Mouse (Mus musculus) fat pad, adult 2 months (tissue): ENCODE measurements around the gene Nelfb.

Source experiments
- DNase-seq: peaks from one replicate; pipeline ENCODE4 v3.0.0-alpha.2; 2011; ENCODE audit warnings: low read depth, low spot score; ENCODE audit errors: extremely low read depth

Gene Nelfb

GRCm38 (mm10) chr2:25197946-25198345 is 13.3 kb downstream of the Nelfb start:
- no peak for DNase-seq

- DNase-seq: no peak
These were observed 14.1 kb downstream of the Nelfb start for GRCm38 (mm10) chr2:25197191-25197590.

- no peak for DNase-seq
These were observed 14.9 kb downstream of the Nelfb start, which contains the start of gene Tor4a for GRCm38 (mm10) chr2:25196172-25196954. Gene Tor4a, minus strand, starts transcription at chr2:25196886.

- DNase-seq: no peak
These were observed 15.8 kb downstream of the Nelfb start for GRCm38 (mm10) chr2:25195211-25196156.

GRCm38 (mm10) chr2:25194486-25195171 is 16.7 kb downstream of the Nelfb start:
- no peak for DNase-seq

GRCm38 (mm10) chr2:25194006-25194405 is 17.3 kb downstream of the Nelfb start:
- DNase-seq: no peak

- DNase-seq: no peak
These were observed 17.9 kb downstream of the Nelfb start for GRCm38 (mm10) chr2:25193330-25193770.

GRCm38 (mm10) chr2:25187841-25188240 is 23.4 kb downstream of the Nelfb start:
- no peak for DNase-seq

- DNase-seq: no peak
These were observed 24.7 kb downstream of the Nelfb start for GRCm38 (mm10) chr2:25186575-25186930.

GRCm38 (mm10) chr2:25185625-25186574 is 25.4 kb downstream of the Nelfb start:
- DNase-seq: no peak

- DNase-seq: no peak
These were observed 26.8 kb downstream of the Nelfb start for GRCm38 (mm10) chr2:25184496-25184895.

GRCm38 (mm10) chr2:25183336-25183735 is 28.0 kb downstream of the Nelfb start:
- no peak for DNase-seq

GRCm38 (mm10) chr2:25182664-25183063 is 28.6 kb downstream of the Nelfb start:
- no peak for DNase-seq

- DNase-seq: no peak
These were observed 29.3 kb downstream of the Nelfb start for GRCm38 (mm10) chr2:25181891-25182397.

- no peak for DNase-seq
These were observed 30.1 kb downstream of the Nelfb start for GRCm38 (mm10) chr2:25180973-25181890.

GRCm38 (mm10) chr2:25180478-25180903 is 30.8 kb downstream of the Nelfb start, which contains the start of gene Nrarp:
Gene Nrarp, plus strand, starts transcription at chr2:25180758.
- DNase-seq: no peak

- no peak for DNase-seq
These were observed 31.6 kb downstream of the Nelfb start for GRCm38 (mm10) chr2:25179566-25180217.

- DNase-seq: no peak
These were observed 32.9 kb downstream of the Nelfb start for GRCm38 (mm10) chr2:25178285-25178972.
